Mouse (Mus musculus) T-helper 17 cell (primary cell): ENCODE data around the gene Hdc.
"Not testable (repeated sequence)": the region's sequence is repeated elsewhere in the genome, so short reads cannot be mapped to it uniquely, and the experiment has no call there.

ENCODE experiments used
- in situ Hi-C, 2 experiments: fragments of 300-600 bp; cut with MboI, MseI; formaldehyde crosslinking; loops; 1 replicate in 1 of 2; 2 replicates in 1 of 2; pipeline ENCODE4 v1.15.1; 2025; ENCODE audit warnings: high pct_unique_total_duplicates in 2 of 2

Hdc gene

GRCm38 (mm10) chr2:126619249-126619704 is at the start of gene Hdc:
Hdc (minus strand) TSS chr2:126619299.
- in situ Hi-C loops: no loop called here

- in situ Hi-C loops: loop anchor here in 1 of 2 experiments (10.0 kb wide), 1 partner anchor 1414 kb away; no protein-coding TSS in a partner anchor
These were observed 49.6 kb upstream of the Hdc start for GRCm38 (mm10) chr2:126668621-126669252.

- in situ Hi-C loops: loop anchor here in 1 of 2 experiments (10.0 kb wide), 1 partner anchor 1411 kb away; no protein-coding TSS in a partner anchor
These were observed 46.9 kb upstream of the Hdc start for GRCm38 (mm10) chr2:126665984-126666383.

GRCm38 (mm10) chr2:126663481-126663880 is 44.4 kb upstream of the Hdc start:
- in situ Hi-C loops: loop anchor here in 1 of 2 experiments (5.0 to 10.0 kb wide), 2 partner anchors 66 to 1409 kb away; no protein-coding TSS in a partner anchor

GRCm38 (mm10) chr2:126652929-126653328 is 33.8 kb upstream of the Hdc start:
- in situ Hi-C loops: no loop called here

- in situ Hi-C loops: no loop called here
These were observed 28.7 kb upstream of the Hdc start for GRCm38 (mm10) chr2:126647762-126648161.

GRCm38 (mm10) chr2:126646461-126646860 is 27.4 kb upstream of the Hdc start:
- in situ Hi-C loops: no loop called here

- in situ Hi-C loops: no loop called here
These were observed 25.7 kb upstream of the Hdc start for GRCm38 (mm10) chr2:126644768-126645167.

GRCm38 (mm10) chr2:126640298-126640697 is 21.2 kb upstream of the Hdc start:
- in situ Hi-C loops: no loop called here

- in situ Hi-C loops: no loop called here
These were observed 17.1 kb upstream of the Hdc start for GRCm38 (mm10) chr2:126635939-126636823.

- in situ Hi-C loops: no loop called here
These were observed 14.1 kb upstream of the Hdc start for GRCm38 (mm10) chr2:126633165-126633564.

GRCm38 (mm10) chr2:126628455-126628995 is 9.4 kb upstream of the Hdc start:
- in situ Hi-C loops: no loop called here

- in situ Hi-C loops: no loop called here
These were observed 4.0 kb upstream of the Hdc start for GRCm38 (mm10) chr2:126623138-126623537.

- in situ Hi-C loops: no loop called here
These were observed 3.4 kb upstream of the Hdc start for GRCm38 (mm10) chr2:126622455-126622854.

GRCm38 (mm10) chr2:126618470-126619179 is 474 bp downstream of the Hdc start:
- in situ Hi-C loops: no loop called here

- in situ Hi-C loops: no loop called here
These were observed 3.7 kb downstream of the Hdc start for GRCm38 (mm10) chr2:126615355-126615754.

- in situ Hi-C loops: not testable (repeated sequence)
These were observed 9.5 kb downstream of the Hdc start for GRCm38 (mm10) chr2:126609600-126609999.

GRCm38 (mm10) chr2:126607553-126608203 is 11.4 kb downstream of the Hdc start:
- in situ Hi-C loops: no loop called here

- in situ Hi-C loops: no loop called here
These were observed 12.4 kb downstream of the Hdc start for GRCm38 (mm10) chr2:126606688-126607062.

GRCm38 (mm10) chr2:126606061-126606687 is 12.9 kb downstream of the Hdc start:
- in situ Hi-C loops: no loop called here
